Mouse (Mus musculus) thymus, adult 2 months (tissue): ENCODE measurements around the gene Mrgpre.

Source experiments
- CTCF ChIP-seq: fragments of 200-500 bp; IDR thresholded peaks from 2 replicates; pipeline ENCODE4 v1.5.1; 2012; ENCODE audit warnings: mild to moderate bottlenecking, control low read depth, low read length, moderate library complexity, borderline replicate concordance; ENCODE audit not compliant: control insufficient read depth, poor library complexity, insufficient read depth; ENCODE audit errors: extremely low read depth
- POLR2A ChIP-seq: fragments of 200-500 bp; IDR thresholded peaks from 2 replicates; pipeline ENCODE4 v1.6.1; 2012; ENCODE audit warnings: mild to moderate bottlenecking, low read length, control low read depth, moderate library complexity; ENCODE audit not compliant: control insufficient read depth, poor library complexity, insufficient read depth; ENCODE audit errors: extremely low read depth

DNA sequence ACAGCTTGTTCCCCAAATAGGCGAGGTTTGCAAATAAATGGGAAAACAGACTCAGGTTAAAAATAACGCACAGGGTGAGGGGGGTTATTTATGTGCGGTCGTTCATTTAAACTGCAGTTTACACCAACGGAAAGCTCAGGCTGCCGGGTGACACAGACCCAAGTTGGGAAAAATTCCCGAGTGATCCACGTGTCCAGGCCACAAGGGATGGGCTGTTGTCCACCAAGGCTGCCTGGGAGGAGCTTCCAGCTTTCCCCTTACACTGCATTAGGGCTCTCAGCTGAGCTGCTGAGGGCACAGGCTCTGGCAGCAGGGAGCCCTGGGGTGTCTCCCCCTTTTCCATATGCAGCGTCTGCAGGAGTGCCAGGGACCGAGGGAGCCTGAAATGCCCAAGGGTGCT lies 54.4 kb downstream of the Mrgpre start:
- TF ChIP-seq CTCF: no peak
- no peak for TF ChIP-seq POLR2A
